Mouse (Mus musculus) urinary bladder, adult 18-20 months (tissue): Measurements from ENCODE around the gene Dop1a.
"Not testable (repeated sequence)": the region's sequence is repeated elsewhere in the genome, so short reads cannot be mapped to it uniquely, and the experiment has no call there.

Experiments used
- DNase-seq, 2 experiments: peaks; one replicate each; pipeline ENCODE4 v3.0.0; 2022; ENCODE audit warnings: low spot score in 2 of 2, mixed read lengths in 2 of 2

Dop1a gene

DNA sequence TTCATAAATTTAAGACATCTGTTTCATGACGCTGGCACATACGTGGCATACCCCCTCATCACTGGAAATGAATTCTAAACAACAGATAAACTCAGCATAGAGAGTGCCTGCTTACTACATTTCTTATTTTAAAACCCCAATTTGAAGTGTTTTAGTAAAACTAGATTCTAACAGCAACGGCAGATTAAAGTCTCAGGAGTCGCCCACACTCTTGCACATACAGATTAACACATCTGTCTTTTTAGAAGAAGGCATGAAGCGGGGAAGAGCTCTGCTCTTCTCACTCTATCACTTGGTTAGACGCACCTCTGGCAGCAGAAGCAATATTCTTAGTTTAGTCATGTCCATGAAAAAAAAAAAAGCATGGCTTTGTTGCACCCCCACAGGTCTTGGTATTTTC, 108.2 kb downstream of the Dop1a start:
- no peak for DNase-seq

DNA sequence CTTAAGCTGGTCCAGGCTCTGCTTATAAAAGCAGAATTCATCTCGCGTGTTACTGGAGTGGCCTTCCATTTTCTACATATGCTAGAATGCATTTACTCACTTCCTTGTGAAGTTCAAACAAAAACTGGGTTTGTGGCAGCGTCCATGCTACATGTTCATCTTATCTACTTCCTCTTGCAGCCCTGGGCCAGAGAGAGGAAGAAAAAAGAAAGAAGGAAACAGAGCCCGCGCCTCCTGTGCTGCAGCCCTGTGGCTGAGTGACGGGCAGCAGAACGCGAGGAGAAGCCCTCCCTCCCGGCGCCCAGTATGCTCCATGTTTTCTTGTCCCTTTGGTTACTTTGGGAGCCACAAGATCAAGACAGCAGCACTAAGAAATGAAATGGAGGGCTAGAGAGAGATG, 112.7 kb downstream of the Dop1a start:
- no peak for DNase-seq

DNA sequence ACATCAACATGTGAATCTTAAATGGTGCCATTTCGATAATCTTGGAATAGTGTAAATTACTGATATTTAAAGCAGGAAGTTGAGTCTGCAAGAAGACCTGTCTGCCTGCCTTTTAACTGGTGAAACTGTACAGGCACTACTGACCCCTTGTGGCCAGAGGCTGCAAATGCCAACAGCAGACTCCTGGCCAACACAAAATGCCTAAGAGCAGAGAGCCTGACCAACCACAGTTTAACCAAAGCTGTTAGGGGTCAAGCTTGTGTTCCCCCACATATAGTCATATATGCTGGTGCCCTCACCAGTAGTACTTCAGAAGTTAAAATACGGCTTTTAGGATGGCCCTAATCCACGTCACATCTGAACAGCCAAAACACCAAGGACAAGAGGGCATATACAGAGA, 116.8 kb downstream of the Dop1a start:
- peak; percentile 33 to 42 for DNase-seq

DNA sequence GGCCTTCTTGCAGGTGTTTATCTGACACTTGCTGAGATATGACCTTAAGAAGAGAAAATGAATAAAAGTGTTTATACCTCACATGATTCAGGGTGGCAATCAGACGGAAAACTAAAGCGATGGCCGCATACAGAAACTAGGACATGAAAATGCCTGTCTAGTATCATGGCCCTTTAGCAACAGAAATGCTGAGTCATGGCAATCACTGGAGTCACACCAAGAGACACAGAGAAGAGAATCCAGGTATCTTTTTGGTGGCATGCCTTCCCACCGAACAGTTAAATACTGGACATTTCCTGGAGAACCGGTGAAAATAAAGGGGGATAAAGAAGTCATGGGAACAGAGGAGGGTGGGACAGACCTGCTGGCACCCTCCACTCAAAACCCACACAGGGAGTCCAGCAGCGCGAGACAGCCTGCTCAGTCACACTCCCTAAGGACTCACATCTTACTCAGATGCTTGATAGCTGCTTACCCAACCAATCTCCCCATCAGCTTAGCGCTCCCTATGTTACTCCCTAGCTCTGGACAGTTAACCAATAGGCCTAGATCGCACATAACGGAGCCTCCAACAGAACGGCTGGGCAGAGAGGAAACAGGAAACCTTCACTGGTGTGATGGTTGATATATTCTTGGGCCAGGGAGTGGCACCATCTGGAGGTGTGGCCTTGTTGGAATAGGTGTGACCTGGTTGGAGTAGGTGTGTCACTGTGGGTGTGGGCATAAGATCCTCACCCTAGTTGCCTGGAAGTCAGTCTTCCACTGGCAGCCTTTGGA, 120.3 kb downstream of the Dop1a start:
- DNase-seq, result no peak

DNA sequence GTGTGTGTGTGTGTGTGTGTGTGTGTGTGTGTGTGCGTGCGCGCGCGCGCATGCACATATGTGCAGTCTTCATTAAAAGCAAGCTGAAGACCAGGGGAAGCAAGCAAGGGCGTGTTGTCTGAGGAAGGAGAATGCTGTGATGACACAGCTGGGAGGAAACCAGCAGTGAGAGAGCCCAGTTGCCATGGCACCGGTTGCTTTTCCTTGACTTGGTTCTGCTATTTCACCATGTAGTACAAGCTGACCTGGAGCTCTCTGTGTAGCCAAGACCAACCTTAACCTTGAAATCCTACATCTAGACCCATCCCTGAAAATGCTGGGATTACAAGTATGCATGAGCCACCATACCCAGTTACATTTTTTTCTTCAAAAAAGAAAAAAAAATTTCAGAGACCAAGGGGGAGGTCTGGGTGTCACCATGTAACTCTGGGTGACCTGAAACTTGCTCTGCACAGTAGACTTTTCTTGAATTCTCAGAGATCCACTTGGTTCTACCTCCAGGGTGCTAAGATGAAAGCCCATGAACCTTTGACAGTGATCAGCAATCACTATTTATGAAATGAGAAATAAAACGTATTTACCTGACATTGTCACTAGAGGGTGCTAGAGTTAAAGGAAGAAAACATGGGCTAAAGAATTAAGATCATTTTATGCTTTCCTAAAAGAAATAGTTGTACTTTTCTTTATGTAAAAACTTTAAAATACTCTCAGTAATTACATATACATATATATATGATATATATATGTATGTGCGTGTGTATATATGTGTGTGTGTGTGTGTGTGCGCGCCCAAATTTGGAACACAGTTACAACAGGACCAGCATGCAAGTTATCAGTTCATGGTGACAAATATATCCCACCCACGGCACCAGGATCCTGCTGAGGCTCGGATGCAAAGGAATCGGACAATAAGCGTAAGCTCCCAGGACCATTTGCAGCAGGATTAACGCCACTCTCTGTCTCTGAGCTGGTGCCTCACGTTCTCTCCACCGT, 126.0 kb downstream of the Dop1a start:
- DNase-seq, result no peak

DNA sequence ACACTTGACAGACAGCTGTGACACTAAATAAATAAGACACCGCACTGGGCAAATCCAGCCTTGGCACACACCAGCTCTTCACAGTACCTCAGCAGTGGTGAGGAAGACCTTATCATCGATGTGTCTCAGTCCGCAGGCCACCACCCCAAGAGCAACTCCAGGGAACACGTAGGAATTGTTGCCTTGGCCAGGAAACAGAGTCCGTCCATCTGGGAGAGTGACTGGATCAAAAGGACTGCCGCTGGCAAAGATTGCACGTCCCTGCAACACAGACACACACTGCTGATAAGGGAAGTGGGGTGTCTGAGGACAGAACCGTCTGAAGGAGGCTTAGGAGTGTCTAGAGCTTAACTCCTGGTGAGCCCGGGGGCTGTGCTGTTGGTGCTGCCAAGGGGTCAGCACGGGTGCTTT, 127.4 kb downstream of the Dop1a start:
- DNase-seq, result not testable (repeated sequence)

DNA sequence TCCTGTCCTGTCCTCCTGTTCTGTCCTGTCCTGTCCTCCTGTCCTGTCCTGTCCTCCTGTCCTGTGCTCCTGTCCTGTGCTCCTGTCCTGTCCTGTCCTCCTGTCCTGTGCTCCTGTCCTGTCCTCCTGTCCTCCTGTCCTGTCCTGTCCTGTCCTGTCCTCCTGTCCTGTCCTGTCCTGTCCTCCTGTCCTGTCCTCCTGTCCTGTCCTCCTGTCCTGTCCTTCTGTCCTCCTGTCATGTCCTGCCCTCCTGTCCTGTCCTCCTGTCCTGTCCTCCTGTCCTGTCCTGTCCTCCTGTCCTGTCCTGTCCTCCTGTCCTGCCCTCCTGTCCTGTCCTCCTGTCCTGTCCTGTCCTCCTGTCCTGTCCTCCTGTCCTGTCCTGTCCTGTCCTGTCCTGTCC, 130.0 kb downstream of the Dop1a start:
- not testable (repeated sequence) for DNase-seq

DNA sequence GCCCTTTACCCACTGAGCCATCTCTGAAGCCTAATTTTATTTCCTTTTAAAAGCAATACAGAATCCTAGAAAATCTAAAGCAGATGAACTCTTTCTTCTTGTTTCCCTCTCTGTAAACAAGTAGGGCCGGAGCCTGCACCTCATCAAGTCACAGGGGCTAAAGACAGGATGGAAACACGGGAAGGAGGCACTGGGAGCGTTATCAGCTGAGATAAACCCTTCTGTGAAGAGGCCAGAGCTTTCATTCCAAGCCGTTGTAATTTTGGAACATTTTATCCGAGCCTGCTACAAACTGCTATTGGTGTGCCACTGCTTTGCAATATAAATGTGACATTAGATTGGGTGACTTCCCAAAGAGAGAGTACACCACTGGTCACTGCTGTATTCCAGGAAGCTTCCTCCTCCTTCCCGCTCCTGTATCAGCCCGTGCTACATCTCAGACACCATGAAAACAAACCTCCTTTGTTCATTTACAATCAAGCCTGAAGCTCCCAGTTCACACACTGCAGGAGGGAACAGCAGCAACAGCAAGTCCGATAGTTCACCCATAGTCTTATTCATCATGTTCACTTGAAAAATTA, 132.9 kb downstream of the Dop1a start:
- DNase-seq, result no peak
